Mouse (Mus musculus) gonadal fat pad, adult 2 months (tissue): ENCODE results near the gene Olfr70. TPM values are rescaled to one million over a fixed set of nuclear protein-coding genes. Genes with fewer than 3 reads are reported as not detected.

Source experiments
- DNase-seq: peaks from one replicate; pipeline ENCODE4 v3.0.0-alpha.2; 2012; ENCODE audit warnings: low read depth
- polyA plus RNA-seq: library from polyadenylated mRNA; depleted of rRNA; stranded (reverse); fragments of >200 nt; gene quantifications from 2 replicates; pipeline ENCODE4 v1.2.3, GENCODE M21; 2012; rRNA removed

The Olfr70 gene
- polyA plus RNA-seq, 1 experiment, result not detected

DNA sequence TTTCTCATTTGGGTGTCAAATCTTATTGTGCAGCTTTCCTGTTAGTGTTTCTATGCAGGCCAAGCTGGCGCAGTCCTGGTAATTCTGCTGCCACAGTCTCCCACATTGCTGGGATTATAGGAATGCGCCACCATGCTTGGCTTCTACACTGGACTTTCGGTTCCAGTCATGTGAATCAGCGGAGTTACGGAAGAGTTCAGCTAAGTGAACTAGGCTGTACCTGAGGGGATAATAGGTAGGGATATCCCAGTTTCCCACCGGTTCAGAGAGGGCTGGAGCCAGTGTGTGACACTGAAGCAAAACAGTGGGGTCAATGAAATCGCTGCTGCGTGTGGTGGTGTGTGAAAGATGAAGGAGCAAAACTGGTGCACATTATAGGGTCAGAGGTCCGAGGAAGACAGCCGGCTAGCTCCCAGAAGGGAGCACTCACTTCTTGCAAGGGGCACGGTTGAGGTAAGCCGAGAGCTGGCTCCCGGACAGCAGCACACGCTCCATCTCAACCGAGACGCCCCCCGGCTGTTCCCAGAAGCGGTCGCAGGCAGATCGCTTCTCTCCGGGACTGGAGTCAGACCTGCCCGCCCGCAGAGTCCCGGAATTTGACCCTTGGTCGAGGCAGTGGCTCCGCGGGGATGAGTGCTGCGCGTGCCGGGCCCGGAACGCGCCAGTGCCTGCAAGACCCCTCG, 44.8 kb downstream of the Olfr70 start:
- DNase-seq, result no peak

DNA sequence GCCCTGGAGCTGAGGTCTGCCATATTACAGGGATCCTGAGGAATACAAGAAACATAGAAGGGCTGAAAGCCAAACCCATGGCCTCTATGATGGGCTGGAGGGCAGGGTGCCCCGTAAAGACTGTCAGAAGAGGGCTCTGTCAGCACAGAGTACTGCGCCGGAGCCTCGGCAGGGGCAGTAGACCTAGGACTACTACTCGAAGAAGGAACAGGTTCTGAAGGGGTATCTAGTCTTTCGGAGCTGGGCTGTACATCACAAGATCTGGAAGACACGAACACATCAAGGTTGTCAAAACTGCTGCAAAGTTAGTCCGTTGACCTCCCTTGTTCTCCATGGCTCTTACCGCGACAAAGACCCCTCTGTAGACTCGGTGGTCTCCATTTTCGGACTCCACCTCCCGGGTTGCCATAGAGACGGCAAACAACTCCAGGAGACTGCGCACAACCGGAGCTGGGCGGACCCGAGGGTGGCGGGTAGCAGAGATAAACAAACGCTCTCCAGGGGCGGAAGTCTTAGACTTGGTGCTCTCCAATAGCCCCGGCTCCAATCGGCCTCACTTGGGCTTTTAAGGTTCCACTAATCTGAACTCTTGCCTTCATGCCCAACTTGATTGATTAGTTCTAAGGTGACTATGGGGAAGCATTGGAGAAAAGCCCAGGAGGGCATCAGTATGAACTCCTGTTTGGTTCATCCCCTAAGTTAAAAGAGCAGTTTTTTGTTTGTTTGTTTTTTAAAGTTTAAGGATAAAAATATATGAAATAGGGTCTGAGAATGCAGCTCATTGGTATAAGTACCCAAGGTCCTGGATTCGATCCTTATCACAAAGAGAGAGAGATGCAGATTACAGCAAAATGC, 47.2 kb downstream of the Olfr70 start, which contains the start of gene Spag8:
Spag8 (minus strand) TSS at position 434 of the 855 bp plus-strand sequence.
- DNase-seq, result no peak

DNA sequence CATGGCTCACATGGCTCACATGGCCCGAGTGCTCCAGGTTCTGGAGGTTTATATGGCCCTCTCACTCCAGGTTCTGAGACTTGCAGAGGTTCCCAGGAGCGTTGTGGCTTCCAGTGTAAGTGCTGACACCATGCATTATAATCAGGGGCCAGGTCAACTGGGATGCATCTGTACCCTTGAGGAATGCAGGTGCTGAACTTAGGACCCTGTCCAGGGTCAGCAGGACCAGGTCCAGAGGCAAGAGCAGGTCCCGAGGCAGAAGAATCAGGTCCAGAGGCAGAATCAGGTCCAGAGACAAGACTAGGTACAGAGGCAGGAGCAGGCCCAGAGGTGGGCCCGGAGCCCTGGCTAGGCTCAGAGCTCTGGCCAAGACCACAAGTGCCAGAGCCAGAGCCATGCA, 47.9 kb downstream of the Olfr70 start:
- no peak for DNase-seq

DNA sequence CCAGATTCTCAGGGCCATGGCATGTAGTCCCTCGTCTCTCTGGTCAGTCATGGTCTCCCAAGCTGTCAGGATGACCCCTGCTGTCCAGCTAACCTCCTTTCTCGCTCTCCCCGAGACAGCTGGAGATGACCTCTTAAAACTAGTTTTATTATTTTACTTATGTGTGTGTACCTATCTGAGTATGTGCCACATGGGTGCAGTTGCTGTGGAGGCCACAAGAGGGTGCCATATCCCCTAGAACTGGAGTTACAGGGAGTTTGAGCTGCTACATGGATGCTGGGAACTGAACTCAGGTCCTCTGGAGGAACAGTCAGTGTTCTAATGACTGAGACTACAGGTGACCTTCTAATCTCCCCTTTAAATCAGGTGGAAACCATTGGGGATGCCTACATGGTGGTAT, 50.8 kb downstream of the Olfr70 start:
- DNase-seq, result no peak

Other genes starting within 250 kb of the Olfr70 start
- 3.5 and 3.8 TPM in 2 replicates for gene Cd72, start 246.2 kb downstream of the Olfr70 start, polyA plus RNA-seq
- 0.14 TPM in 1 of 2 replicates, not detected in the other for gene Sit1, start 217.1 kb downstream of the Olfr70 start, polyA plus RNA-seq
- 184 and 241 TPM in 2 replicates for gene Ccdc107, start 207.9 kb downstream of the Olfr70 start, polyA plus RNA-seq
- gene Arhgef39, start 201.1 kb downstream of the Olfr70 start, polyA plus RNA-seq, result 3.4 and 3.5 TPM in 2 replicates
- 0.22 and 0.36 TPM in 2 replicates for gene Car9, start 193.8 kb downstream of the Olfr70 start, polyA plus RNA-seq
- 85.8 and 88.1 TPM in 2 replicates for gene Tpm2, start 177.0 kb downstream of the Olfr70 start, polyA plus RNA-seq
- 58.2 and 96.1 TPM in 2 replicates for gene Creb3, start 138.5 kb downstream of the Olfr70 start, polyA plus RNA-seq
- gene Tln1, start 138.1 kb downstream of the Olfr70 start, polyA plus RNA-seq, result 88.5 and 105 TPM in 2 replicates
- gene Rgp1, start 122.1 kb downstream of the Olfr70 start, polyA plus RNA-seq, result 59.3 and 74.6 TPM in 2 replicates
- 17.9 and 23.9 TPM in 2 replicates for gene Gba2, start 121.9 kb downstream of the Olfr70 start, polyA plus RNA-seq
- gene Msmp, start 116.3 kb downstream of the Olfr70 start, polyA plus RNA-seq, result 0.99 and 2.0 TPM in 2 replicates
- gene Npr2, start 68.9 kb downstream of the Olfr70 start, polyA plus RNA-seq, result 34.7 and 35.4 TPM in 2 replicates
- gene Spag8, start 47.2 kb downstream of the Olfr70 start, polyA plus RNA-seq, result 3.9 and 4.7 TPM in 2 replicates
- 120 and 130 TPM in 2 replicates for gene Hint2, start 44.3 kb downstream of the Olfr70 start, polyA plus RNA-seq
- 9.8 and 13.6 TPM in 2 replicates for gene Tmem8b, start 31.8 kb downstream of the Olfr70 start, polyA plus RNA-seq
- 0.50 and 0.77 TPM in 2 replicates for gene Fam221b, start 31.7 kb downstream of the Olfr70 start, polyA plus RNA-seq
- not detected in 2 replicates for gene Olfr71, start 9.4 kb upstream of the Olfr70 start, polyA plus RNA-seq
- gene Hrct1, start 26.4 kb upstream of the Olfr70 start, polyA plus RNA-seq, result 16.2 and 23.7 TPM in 2 replicates
- 6.4 and 8.3 TPM in 2 replicates for gene Spaar, start 29.2 kb upstream of the Olfr70 start, polyA plus RNA-seq
- gene Olfr159, start 70.2 kb upstream of the Olfr70 start, polyA plus RNA-seq, result not detected in 2 replicates
- gene Olfr156, start 123.1 kb upstream of the Olfr70 start, polyA plus RNA-seq, result not detected in 2 replicates
- not detected in 2 replicates for gene Olfr157, start 139.4 kb upstream of the Olfr70 start, polyA plus RNA-seq
- not detected in 2 replicates for gene Olfr155, start 150.8 kb upstream of the Olfr70 start, polyA plus RNA-seq
- 16.0 and 17.6 TPM in 2 replicates for gene Reck, start 174.7 kb upstream of the Olfr70 start, polyA plus RNA-seq